Mouse (Mus musculus) intestine, embryonic 14.5 days (tissue): ENCODE measurements at regions not wholly inside any gene's neighbourhood (a gene's known extent, or its start where the extent isn't known, plus 50 kb on each side); places are given as distances from the start of the nearest gene placed in this dataset.

ENCODE experiments used
- ATAC-seq: fragments of 200-750 bp; cut with Nextera tagmentation; replicated peaks from 2 replicates; pipeline ENCODE4 v1.8.0; 2017; ENCODE audit warnings: low read depth, moderate number of reproducible peaks, moderate TSS enrichment, moderate library complexity; ENCODE audit not compliant: low FRiP score, low TSS enrichment
- DNase-seq: peaks from one replicate; pipeline ENCODE4 v3.0.0-alpha.2; 2018; ENCODE audit warnings: low spot score
- H3K27ac ChIP-seq: fragments of 300-500 bp; sonication (generic); 2 replicates; pipeline ENCODE4 v1.5.1; 2014; ENCODE audit warnings: low read depth, mild to moderate bottlenecking, control low read depth
- H3K27me3 ChIP-seq: fragments of 300-500 bp; sonication (generic); replicated peaks from 2 replicates; pipeline ENCODE4 v1.6.1; 2014; ENCODE audit warnings: low read length, control low read depth; ENCODE audit not compliant: control insufficient read depth, insufficient read depth
- H3K36me3 ChIP-seq: fragments of 300-500 bp; sonication (generic); 2 replicates; pipeline ENCODE4 v1.6.1; 2014; ENCODE audit warnings: low read length, control low read depth; ENCODE audit not compliant: control insufficient read depth, insufficient read depth
- H3K4me1 ChIP-seq: fragments of 300-500 bp; sonication (generic); replicated peaks from 2 replicates; pipeline ENCODE4 v1.6.1; 2014; ENCODE audit warnings: low read length, control low read depth, mixed read lengths; ENCODE audit not compliant: control insufficient read depth, insufficient read depth
- H3K4me2 ChIP-seq: fragments of 300-500 bp; sonication (generic); 2 replicates; pipeline ENCODE4 v1.6.1; 2014; ENCODE audit warnings: low read length
- H3K4me3 ChIP-seq: fragments of 300-500 bp; sonication (generic); 2 replicates; pipeline ENCODE4 v1.5.1; 2014; ENCODE audit warnings: low read depth, low read length, control low read depth, mixed read lengths
- H3K9ac ChIP-seq: fragments of 300-500 bp; sonication (generic); 2 replicates; pipeline ENCODE4 v1.6.1; 2014; ENCODE audit warnings: mild to moderate bottlenecking, low read length
- H3K9me3 ChIP-seq: fragments of 300-500 bp; sonication (generic); 2 replicates; pipeline ENCODE4 v1.6.1; 2016; ENCODE audit warnings: low read length, control low read depth; ENCODE audit not compliant: control insufficient read depth
- WGBS: fragments of 180-500 bp; shearing (Covaris S2); extraction: QIAGEN DNeasy Blood & Tissue Kit; methylation state at CpG from one replicate; pipeline ENCODE4 v1.1.7; 2014; 5-methylcytosine and 5-hydroxymethylcytosine counted together

- no peak overlapping the region for H3K9ac ChIP-seq
- no peaks in the 10 kb centered on the region for H3K36me3 ChIP-seq
- no peaks in the 10 kb centered on the region for H3K27me3 ChIP-seq
- no peak overlapping the region for H3K4me2 ChIP-seq
- ATAC-seq: no peak
- no peaks in the 10 kb centered on the region for H3K4me1 ChIP-seq
- H3K4me3 ChIP-seq: no peak overlapping the region
- no peaks in the 10 kb centered on the region for H3K9me3 ChIP-seq
- DNase-seq: no peak
- H3K27ac ChIP-seq: no peak overlapping the region
These were observed 1704.9 kb upstream of the Nudt12 start for GRCm38 (mm10) chr17:60717931-60718621.

- DNase-seq (no peak), ATAC-seq (no peak)
- Histone ChIP-seq H3K4me1 (no peaks in the 10 kb centered on the region), H3K27ac (no peak overlapping the region), H3K27me3 (no peaks in the 10 kb centered on the region), H3K4me3 (no peak overlapping the region), H3K9me3 (no peaks in the 10 kb centered on the region), H3K36me3 (no peaks in the 10 kb centered on the region), H3K4me2 (no peak overlapping the region), H3K9ac (no peak overlapping the region)
- 87% methylated on average over 2 of the region's 2 CpGs for WGBS
These were observed 1704.3 kb upstream of the Nudt12 start for GRCm38 (mm10) chr17:60717494-60717893.
